Mouse (Mus musculus) liver, embryonic 15.5 days (tissue): ENCODE results near the gene Olfr1386. TPM values are rescaled to one million over a fixed set of nuclear protein-coding genes. Genes with fewer than 3 reads are reported as not detected.
"Not testable (repeated sequence)": the region's sequence is repeated elsewhere in the genome, so short reads cannot be mapped to it uniquely, and the experiment has no call there.

ENCODE experiments used
- ATAC-seq: fragments of 200-750 bp; cut with Nextera tagmentation; 2 replicates; pipeline ENCODE4 v1.8.0; 2017; ENCODE audit warnings: moderate number of reproducible peaks, mild to moderate bottlenecking, moderate library complexity; ENCODE audit not compliant: insufficient read depth
- H3K27ac ChIP-seq: fragments of 300-500 bp; sonication (generic); replicated peaks from 2 replicates; pipeline ENCODE4 v1.5.1; 2015; ENCODE audit warnings: mild to moderate bottlenecking, inconsistent platforms
- H3K27me3 ChIP-seq: fragments of 300-500 bp; sonication (generic); 2 replicates; pipeline ENCODE4 v1.6.1; 2015; ENCODE audit warnings: mild to moderate bottlenecking, inconsistent platforms
- H3K36me3 ChIP-seq: fragments of 300-500 bp; sonication (generic); replicated peaks from 2 replicates; pipeline ENCODE4 v1.6.1; 2015; ENCODE audit warnings: moderate library complexity, mild to moderate bottlenecking, inconsistent platforms
- H3K4me1 ChIP-seq: fragments of 300-500 bp; sonication (generic); replicated peaks from 2 replicates; pipeline ENCODE4 v1.6.1; 2015; ENCODE audit warnings: inconsistent platforms
- H3K4me2 ChIP-seq: fragments of 300-500 bp; sonication (generic); 2 replicates; pipeline ENCODE4 v1.6.1; 2015; ENCODE audit warnings: moderate library complexity, mild to moderate bottlenecking, inconsistent platforms
- H3K4me3 ChIP-seq: fragments of 300-500 bp; sonication (generic); replicated peaks from 2 replicates; pipeline ENCODE4 v1.5.1; 2015; ENCODE audit warnings: mild to moderate bottlenecking, inconsistent platforms
- H3K9ac ChIP-seq: fragments of 300-500 bp; sonication (generic); 2 replicates; pipeline ENCODE4 v1.6.1; 2015; ENCODE audit warnings: moderate library complexity, mild to moderate bottlenecking, inconsistent platforms
- H3K9me3 ChIP-seq: fragments of 300-500 bp; sonication (generic); replicated peaks from 2 replicates; pipeline ENCODE4 v1.6.1; 2016; ENCODE audit warnings: inconsistent platforms
- WGBS: fragments of 180-500 bp; shearing (Covaris S2); methylation state at CpG from one replicate; pipeline ENCODE4 v1.1.7; 2015; ENCODE audit warnings: mixed read lengths; ENCODE audit not compliant: insufficient replicate concordance; 5-methylcytosine and 5-hydroxymethylcytosine counted together
- polyA plus RNA-seq: library from polyadenylated mRNA; unstranded; fragments of >200 nt; fragmentation: Nextera tagmentation; extraction: Ambion mirVana; gene quantifications from 2 replicates; pipeline ENCODE4 v1.2.1, GENCODE M21; 2015

Gene Olfr1386
- polyA plus RNA-seq: not detected in 2 replicates

DNA sequence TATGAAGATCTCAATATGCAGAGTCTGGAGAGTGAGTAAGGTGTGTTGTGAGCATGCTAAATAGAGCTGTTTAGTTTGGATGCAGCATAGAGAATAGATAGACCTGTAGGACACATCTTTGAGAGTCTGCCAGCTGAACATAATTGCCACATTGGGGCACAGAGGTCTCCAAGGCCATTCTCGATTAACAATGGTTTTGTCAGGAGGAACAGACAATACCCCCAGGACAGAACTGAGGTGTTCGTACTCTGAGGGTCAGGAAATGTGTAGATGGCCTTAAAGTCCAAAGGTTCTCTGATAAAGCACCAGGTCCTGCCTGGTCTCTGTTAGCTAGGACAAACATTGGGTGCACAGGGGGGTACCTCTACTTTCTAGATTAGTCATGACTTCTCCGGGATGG is at the start of gene Olfr1386:
Gene Olfr1386 (plus strand): TSS at position 301 of the 400 bp plus-strand sequence.
- ATAC-seq, H3K4me1 ChIP-seq, H3K9me3 ChIP-seq, H3K9ac ChIP-seq, H3K36me3 ChIP-seq, H3K4me3 ChIP-seq, H3K4me2 ChIP-seq, H3K27me3 ChIP-seq, H3K27ac ChIP-seq: not testable (repeated sequence)
- WGBS: 51% methylated on average over 3 of the region's 3 CpGs

DNA sequence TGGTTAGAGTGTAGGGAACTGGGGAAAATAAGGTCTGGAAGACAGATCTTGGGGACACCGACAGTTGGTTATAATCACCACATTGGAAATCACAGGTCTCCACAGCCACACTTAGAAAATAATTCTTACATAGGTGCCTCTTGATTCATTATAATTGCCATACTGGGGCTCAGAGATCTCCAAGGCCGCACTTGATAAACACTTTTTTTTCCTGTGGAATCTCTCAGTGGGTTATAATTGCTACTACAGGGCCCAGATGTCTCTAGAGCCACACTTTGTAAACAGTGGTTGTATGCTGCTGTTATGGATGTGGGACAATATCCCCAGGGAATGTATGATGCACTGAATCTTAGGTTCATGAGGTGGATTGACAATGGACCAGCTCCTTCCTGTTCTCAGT is 42.1 kb upstream of the Olfr1386 start, which contains the start of gene Olfr1389:
Gene Olfr1389 (plus strand): TSS at position 301 of the 400 bp plus-strand sequence.
- H3K27ac ChIP-seq: no peak within 1 kb of the TSS
- no peaks in the 10 kb centered on the region for H3K4me1 ChIP-seq
- no peaks in the 10 kb centered on the region for H3K36me3 ChIP-seq
- H3K9me3 ChIP-seq: no peaks in the 10 kb centered on the region
- no peak for ATAC-seq
- no peak within 1 kb of the TSS for H3K4me2 ChIP-seq
- 56% methylated on average over 2 of the region's 2 CpGs for WGBS
- no peak within 1 kb of the TSS for H3K4me3 ChIP-seq
- H3K27me3 ChIP-seq: no peaks in the 10 kb centered on the region
- H3K9ac ChIP-seq: no peak within 1 kb of the TSS

DNA sequence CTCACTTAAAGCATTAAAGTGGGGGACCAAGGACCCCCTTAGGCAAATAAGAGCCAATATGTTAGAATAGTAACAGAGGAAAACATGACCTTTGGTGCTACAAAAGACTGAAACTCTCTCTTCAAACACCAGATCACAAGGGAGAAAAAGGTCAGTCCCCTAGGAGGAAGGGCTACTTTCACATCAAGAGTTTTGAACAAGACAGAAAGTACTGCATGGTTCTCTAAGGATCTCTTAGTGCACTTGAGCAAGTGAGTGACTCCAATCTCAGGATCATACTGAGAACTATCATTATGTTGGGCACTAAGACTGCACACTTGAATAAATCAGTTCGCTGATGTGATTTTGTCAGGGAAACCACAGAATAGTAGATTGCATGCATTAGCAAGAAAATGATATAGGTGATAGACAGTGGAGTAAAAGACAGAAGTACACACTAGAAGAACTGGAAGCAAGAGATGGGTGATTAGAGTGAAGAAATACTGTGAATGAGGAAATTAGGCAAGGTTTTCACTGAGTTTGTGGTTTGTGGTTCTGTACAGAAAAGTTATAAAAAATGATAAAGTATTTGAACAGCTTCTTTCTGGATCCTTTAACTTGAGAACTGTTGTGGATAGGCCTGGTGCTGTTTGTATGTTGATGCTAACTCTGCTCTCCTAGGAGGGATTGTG is 39.5 kb upstream of the Olfr1386 start:
- no peak for ATAC-seq
- Histone ChIP-seq H3K27me3 (no peaks in the 10 kb centered on the region), H3K9me3 (no peaks in the 10 kb centered on the region), H3K27ac (no peak overlapping the region), H3K4me2 (no peak overlapping the region), H3K4me3 (no peak overlapping the region), H3K4me1 (no peaks in the 10 kb centered on the region), H3K36me3 (no peaks in the 10 kb centered on the region), H3K9ac (no peak overlapping the region)
- WGBS: 41% methylated on average over 1 of the region's 1 CpGs

DNA sequence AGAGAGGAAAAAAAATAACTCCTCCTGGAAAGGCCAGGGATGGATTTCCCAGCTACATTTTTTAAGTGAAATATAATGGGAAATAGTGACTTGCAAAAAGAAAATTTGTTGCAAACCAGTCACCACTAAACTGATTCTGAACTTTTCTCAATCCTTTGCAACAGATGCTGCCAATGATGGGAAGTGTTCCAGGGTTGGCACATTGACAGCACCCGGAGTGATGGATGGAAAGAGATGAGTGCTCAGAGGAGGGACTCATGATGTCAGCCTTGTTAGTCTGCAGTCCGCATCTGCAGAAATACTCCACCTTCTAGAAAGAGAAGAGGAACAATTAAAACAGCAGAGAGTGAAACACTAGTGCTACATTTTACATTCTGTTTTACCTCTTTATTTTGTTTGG is 35.2 kb upstream of the Olfr1386 start:
- Histone ChIP-seq H3K4me2 (no peak overlapping the region), H3K9ac (no peak overlapping the region), H3K4me1 (no peaks in the 10 kb centered on the region), H3K36me3 (no peaks in the 10 kb centered on the region), H3K4me3 (no peak overlapping the region), H3K27ac (no peak overlapping the region), H3K9me3 (no peaks in the 10 kb centered on the region), H3K27me3 (no peaks in the 10 kb centered on the region)
- 64% methylated on average over 2 of the region's 2 CpGs for WGBS
- ATAC-seq: no peak

DNA sequence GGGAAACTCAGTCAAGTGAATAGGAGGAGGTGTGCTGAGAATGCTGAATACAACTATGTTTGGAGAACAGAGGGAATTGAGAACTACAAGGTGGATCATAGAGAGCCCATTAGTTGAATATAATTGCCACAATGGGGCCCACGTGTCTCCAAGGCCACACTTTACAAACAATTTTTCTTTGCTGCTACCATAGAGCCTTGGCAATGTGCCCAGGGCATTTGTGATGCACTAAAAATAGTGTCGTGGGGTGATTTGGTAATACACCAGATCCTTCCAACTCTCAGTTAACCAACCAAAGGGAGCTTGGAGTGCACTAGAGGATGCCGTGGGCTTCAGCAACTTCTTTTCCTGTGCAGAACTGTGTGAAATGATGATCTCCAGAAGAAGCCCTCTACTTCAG is 28.4 kb upstream of the Olfr1386 start, which contains the start of gene Olfr1388:
Gene Olfr1388 (plus strand): TSS at position 214 of the 400 bp plus-strand sequence.
- WGBS: 52% methylated on average over 3 of the region's 3 CpGs

DNA sequence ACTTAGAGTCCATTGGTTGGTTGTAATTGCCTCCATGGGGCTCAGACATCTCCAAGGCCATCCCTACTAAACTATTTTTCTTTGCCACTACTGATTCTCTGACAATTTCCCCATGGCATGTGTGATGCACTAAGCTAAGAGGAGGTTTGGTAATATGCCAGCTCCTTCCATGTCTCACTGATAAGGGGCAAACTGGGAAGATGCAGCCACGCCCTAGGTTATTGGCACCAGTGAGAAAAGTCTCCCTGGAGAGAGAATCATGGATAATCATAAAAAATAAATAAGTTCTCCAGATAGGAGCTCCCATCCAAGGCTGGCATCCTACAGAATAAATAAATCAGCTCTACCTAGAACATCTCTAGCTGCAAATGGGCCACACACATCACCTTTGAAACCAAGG is 9.8 kb upstream of the Olfr1386 start, which contains the start of gene Olfr1387:
Gene Olfr1387 (plus strand): TSS at position 301 of the 400 bp plus-strand sequence.
- Histone ChIP-seq H3K9ac (no peak within 1 kb of the TSS), H3K4me2 (no peak within 1 kb of the TSS), H3K27me3 (no peaks in the 10 kb centered on the region), H3K9me3 (no peaks in the 10 kb centered on the region), H3K27ac (no peak within 1 kb of the TSS), H3K4me1 (no peaks in the 10 kb centered on the region), H3K36me3 (no peaks in the 10 kb centered on the region), H3K4me3 (no peak within 1 kb of the TSS)
- WGBS: 53% methylated on average over 1 of the region's 1 CpGs
- no peak for ATAC-seq

More for the DNA sequence above, 28.4 kb upstream of the Olfr1386 start, which contains the start of gene Olfr1388:
- H3K4me1 ChIP-seq: no peaks in the 10 kb centered on the region
- no peaks in the 10 kb centered on the region for H3K9me3 ChIP-seq
- no peaks in the 10 kb centered on the region for H3K36me3 ChIP-seq
- H3K9ac ChIP-seq: no peak within 1 kb of the TSS
- H3K4me3 ChIP-seq: no peak within 1 kb of the TSS
- H3K27me3 ChIP-seq: no peaks in the 10 kb centered on the region
- no peak within 1 kb of the TSS for H3K4me2 ChIP-seq
- no peak for ATAC-seq
- H3K27ac ChIP-seq: no peak within 1 kb of the TSS

DNA sequence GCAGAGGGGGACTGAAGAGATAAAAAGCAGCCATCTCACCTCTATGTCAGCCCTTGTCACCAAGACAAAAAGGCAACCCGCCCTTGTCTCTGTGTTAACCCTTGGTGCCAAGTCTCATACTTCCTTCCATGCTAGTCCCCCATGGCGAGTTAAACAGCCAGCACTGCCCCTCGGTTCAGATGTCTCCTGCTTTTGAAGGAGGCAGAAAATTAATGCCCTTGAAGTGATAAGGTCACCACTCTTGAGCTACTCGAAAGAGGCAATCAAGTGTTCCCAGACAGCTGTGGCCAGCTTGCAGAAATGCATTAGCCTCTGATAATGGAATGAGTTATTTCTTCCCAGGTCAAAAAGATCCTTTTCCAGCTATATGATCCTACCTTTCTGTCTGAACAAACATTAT is 21.1 kb downstream of the Olfr1386 start:
- H3K27me3 ChIP-seq: no peaks in the 10 kb centered on the region
- no peak overlapping the region for H3K4me2 ChIP-seq
- no peaks in the 10 kb centered on the region for H3K36me3 ChIP-seq
- no peak for ATAC-seq
- no peaks in the 10 kb centered on the region for H3K4me1 ChIP-seq
- no peak overlapping the region for H3K4me3 ChIP-seq
- 40% methylated on average over 4 of the region's 4 CpGs for WGBS
- no peaks in the 10 kb centered on the region for H3K9me3 ChIP-seq
- H3K9ac ChIP-seq: no peak overlapping the region
- no peak overlapping the region for H3K27ac ChIP-seq

DNA sequence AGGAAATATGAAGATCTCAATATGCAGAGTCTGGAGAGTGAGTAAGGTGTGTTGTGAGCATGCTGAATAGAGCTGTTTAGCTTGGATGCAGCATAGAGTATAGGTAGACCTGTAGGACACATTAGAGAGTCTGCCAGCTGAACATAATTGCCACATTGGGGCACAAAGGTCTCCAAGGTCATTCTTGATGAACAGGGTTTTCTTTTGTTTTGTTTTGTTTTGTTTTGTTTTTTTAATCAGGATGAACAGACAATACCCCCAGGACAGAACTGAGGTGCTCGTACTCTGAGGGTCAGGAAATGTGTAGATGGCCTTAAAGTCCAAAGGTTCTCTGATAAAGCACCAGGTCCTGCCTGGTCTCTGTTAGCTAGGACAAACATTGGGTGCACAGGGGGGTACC is 23.9 kb downstream of the Olfr1386 start, which contains the start of gene Olfr1385:
Gene Olfr1385 (plus strand): TSS at position 301 of the 400 bp plus-strand sequence.
- H3K36me3 ChIP-seq, ATAC-seq, H3K9ac ChIP-seq, H3K4me1 ChIP-seq, H3K4me2 ChIP-seq, H3K27me3 ChIP-seq, H3K4me3 ChIP-seq, H3K27ac ChIP-seq, H3K9me3 ChIP-seq: not testable (repeated sequence)
- WGBS: 38% methylated on average over 1 of the region's 1 CpGs

DNA sequence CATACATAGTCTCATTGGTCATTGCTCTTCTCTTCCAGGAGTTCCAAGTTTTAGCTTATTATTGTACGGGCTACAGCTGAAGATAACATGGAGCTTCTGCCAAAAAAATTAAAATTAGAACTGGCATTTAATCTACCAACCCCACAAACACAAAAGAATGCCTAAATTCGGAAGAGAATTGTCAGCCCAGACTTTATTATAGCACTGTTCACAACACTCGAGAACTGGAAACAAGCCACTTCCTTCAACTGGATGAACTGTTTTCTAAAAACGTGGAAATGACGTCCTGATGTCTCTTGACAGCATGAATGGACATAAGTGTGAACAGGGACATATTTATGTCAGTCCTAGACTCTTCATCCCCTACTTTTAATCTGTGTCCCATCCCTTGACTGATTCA is 53.2 kb downstream of the Olfr1386 start:
- Histone ChIP-seq H3K4me3 (no peak overlapping the region), H3K9ac (no peak overlapping the region), H3K9me3 (no peaks in the 10 kb centered on the region), H3K4me2 (no peak overlapping the region), H3K27me3 (no peaks in the 10 kb centered on the region), H3K4me1 (no peaks in the 10 kb centered on the region), H3K27ac (no peak overlapping the region), H3K36me3 (no peaks in the 10 kb centered on the region)
- ATAC-seq: no peak
- 34% methylated on average over 5 of the region's 5 CpGs for WGBS

DNA sequence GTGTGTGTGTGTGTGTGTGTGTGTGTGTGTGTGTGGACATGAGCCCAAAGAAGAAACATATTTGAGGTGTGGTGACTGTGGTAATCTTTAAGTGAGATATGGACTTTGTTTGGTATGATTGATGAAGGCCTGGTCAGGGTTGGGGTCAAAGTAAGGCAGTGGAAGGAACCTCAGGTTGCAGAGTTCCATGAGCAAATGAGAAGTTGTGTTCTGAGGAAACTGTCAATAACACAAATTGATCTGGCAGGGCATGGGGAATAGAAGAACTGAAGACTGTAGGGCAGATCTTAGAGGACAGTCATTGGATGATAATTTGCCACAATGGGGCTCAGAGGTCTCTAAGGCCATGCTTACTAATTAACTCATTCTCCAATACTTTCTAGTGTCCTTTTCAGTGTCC is 54.5 kb downstream of the Olfr1386 start, which contains the start of gene Olfr1383:
Gene Olfr1383 (plus strand): TSS at position 301 of the 400 bp plus-strand sequence.
- no peaks in the 10 kb centered on the region for H3K36me3 ChIP-seq
- H3K9me3 ChIP-seq: no peaks in the 10 kb centered on the region
- H3K9ac ChIP-seq: no peak within 1 kb of the TSS
- ATAC-seq: no peak
- no peak within 1 kb of the TSS for H3K4me2 ChIP-seq
- H3K27me3 ChIP-seq: no peaks in the 10 kb centered on the region
- no peaks in the 10 kb centered on the region for H3K4me1 ChIP-seq
- H3K4me3 ChIP-seq: no peak within 1 kb of the TSS
- H3K27ac ChIP-seq: no peak within 1 kb of the TSS
